Mouse (Mus musculus) myocyte (in vitro differentiated cells): ENCODE measurements around the gene Romo1. TPM values are rescaled to one million over a fixed set of nuclear protein-coding genes. Genes with fewer than 3 reads are reported as not detected.
A peak's percentile ranks its signal among the peaks of the same experiment; 100 is the strongest.
"Not testable (repeated sequence)": the region's sequence is repeated elsewhere in the genome, so short reads cannot be mapped to it uniquely, and the experiment has no call there.

Source experiments
- H3K27me3 ChIP-seq: one replicate; pipeline ENCODE4 v1.6.1; 2011; ENCODE audit not compliant: control insufficient read depth, insufficient read depth, insufficient read length
- H3K36me3 ChIP-seq: one replicate; pipeline ENCODE4 v1.6.1; 2011; ENCODE audit not compliant: control insufficient read depth, insufficient read depth
- H3K4me2 ChIP-seq: one replicate; pipeline ENCODE4 v1.6.1; 2011; ENCODE audit warnings: low read depth, control low read depth
- H3K4me3 ChIP-seq: one replicate; pipeline ENCODE4 v1.5.1; 2011; ENCODE audit warnings: mild to moderate bottlenecking, control low read depth, moderate library complexity
- H3K79me2 ChIP-seq: one replicate; pipeline ENCODE4 v1.6.1; 2011; ENCODE audit not compliant: control insufficient read depth, insufficient read depth
- H3ac ChIP-seq: one replicate; pipeline ENCODE4 v1.6.1; 2011; ENCODE audit not compliant: control insufficient read depth, insufficient read length
- CEBPB ChIP-seq: IDR thresholded peaks from 2 replicates; pipeline ENCODE4 v1.6.1; 2011; ENCODE audit warnings: mild to moderate bottlenecking, moderate library complexity; ENCODE audit not compliant: poor library complexity, insufficient read depth, severe bottlenecking
- E2F4 ChIP-seq: IDR thresholded peaks from one replicate; pipeline ENCODE4 v1.6.1; 2011; ENCODE audit warnings: mild to moderate bottlenecking, control low read depth, moderate library complexity; ENCODE audit not compliant: insufficient read depth
- MAX ChIP-seq: IDR thresholded peaks from one replicate; pipeline ENCODE4 v1.6.1; 2011; ENCODE audit warnings: low read depth, mild to moderate bottlenecking, control low read depth
- MYOD1 ChIP-seq, 3 experiments: IDR thresholded peaks; one replicate each; pipeline ENCODE4 v1.6.1; 2011; ENCODE audit warnings: control low read depth in 2 of 3, low read depth in 2 of 3, mild to moderate bottlenecking in 2 of 3, moderate library complexity in 1 of 3; ENCODE audit not compliant: insufficient read length in 2 of 3, control insufficient read depth in 1 of 3
- MYOG ChIP-seq, 3 experiments: IDR thresholded peaks; one replicate each; pipeline ENCODE4 v1.6.1; 2011; ENCODE audit warnings: control low read depth in 2 of 3, low read depth in 2 of 3, mild to moderate bottlenecking in 2 of 3; ENCODE audit not compliant: insufficient read length in 2 of 3, control insufficient read depth in 1 of 3, insufficient read depth in 1 of 3
- POLR2A ChIP-seq: IDR thresholded peaks from one replicate; pipeline ENCODE4 v1.6.1; 2011; ENCODE audit warnings: low read depth, mild to moderate bottlenecking, control low read depth, moderate library complexity; ENCODE audit not compliant: insufficient read length
- POLR2AphosphoS2 ChIP-seq: IDR thresholded peaks from one replicate; pipeline ENCODE4 v1.6.1; 2011; ENCODE audit warnings: low read depth, control low read depth; ENCODE audit not compliant: insufficient read length
- REST ChIP-seq: IDR thresholded peaks from one replicate; pipeline ENCODE4 v1.6.1; 2011; ENCODE audit warnings: mild to moderate bottlenecking, control low read depth, moderate library complexity; ENCODE audit not compliant: insufficient read depth, insufficient read length
- SRF ChIP-seq: IDR thresholded peaks from one replicate; pipeline ENCODE4 v1.6.1; 2011; ENCODE audit warnings: low read depth; ENCODE audit not compliant: control insufficient read depth, insufficient read length
- TCF12 ChIP-seq: IDR thresholded peaks from one replicate; pipeline ENCODE4 v1.6.1; 2011; ENCODE audit warnings: mild to moderate bottlenecking, control low read depth; ENCODE audit not compliant: poor library complexity, insufficient read depth, severe bottlenecking
- TCF3 ChIP-seq: IDR thresholded peaks from one replicate; pipeline ENCODE4 v1.6.1; 2011; ENCODE audit warnings: low read depth, control low read depth; ENCODE audit not compliant: insufficient read length
- USF1 ChIP-seq: IDR thresholded peaks from one replicate; pipeline ENCODE4 v1.6.1; 2011; ENCODE audit warnings: low read depth, mild to moderate bottlenecking, control low read depth, moderate library complexity
- polyA plus RNA-seq: library from polyadenylated mRNA; unstranded; fragments of >200 nt; fragmentation: generic; extraction: Trizol; gene quantifications from one replicate; pipeline ENCODE4 v1.2.1, GENCODE M21; 2012; ENCODE audit warnings: missing spikeins

Romo1 gene
- polyA plus RNA-seq, result 417 TPM

GRCm38 (mm10) chr2:156143953-156144724, at the start of gene Romo1, which contains the start of gene Nfs1:
TSS of gene Romo1 (plus strand) at chr2:156144039.
TSS of gene Nfs1 (minus strand) at chr2:156144186.
- peaks cover 43% of the 10 kb centered on the region for H3K36me3 ChIP-seq
- H3K4me3 ChIP-seq, result peak within 1 kb of the TSS; percentile 76
- H3K79me2 ChIP-seq, result peaks cover 16% of the 10 kb centered on the region
- no peak for TF ChIP-seq TCF12
- TF ChIP-seq MYOD1 (IDR thresholded peaks at IDR 0.05; ENCODE audit: control insufficient read depth in 1 of 3, insufficient read length in 2 of 3, low read depth in 2 of 3), result peak in 2 of 3 experiments; percentile 10 to 27
- TF ChIP-seq REST, result no peak
- no peak for TF ChIP-seq CEBPB
- peak; percentile 94 for TF ChIP-seq POLR2A
- TF ChIP-seq USF1, result no peak
- peak; percentile 96 for TF ChIP-seq POLR2AphosphoS2
- TF ChIP-seq E2F4, result no peak
- TF ChIP-seq SRF, result peak; percentile 61
- no peak for TF ChIP-seq TCF3
- TF ChIP-seq MYOG (IDR thresholded peaks at IDR 0.05; ENCODE audit: control insufficient read depth in 1 of 3, insufficient read depth in 1 of 3, insufficient read length in 2 of 3, low read depth in 2 of 3), result peak in 2 of 3 experiments; percentile 27 to 60
- H3ac ChIP-seq, result peak within 1 kb of the TSS; percentile 57
- no peaks in the 10 kb centered on the region for H3K27me3 ChIP-seq
- H3K4me2 ChIP-seq, result peak within 1 kb of the TSS; percentile 74

GRCm38 (mm10) chr2:156110627-156111357, 33.0 kb upstream of the Romo1 start:
- Histone ChIP-seq H3K4me3 (peak overlapping the region; percentile 92), H3ac (peak overlapping the region; percentile 42), H3K36me3 (no peaks in the 10 kb centered on the region), H3K27me3 (no peaks in the 10 kb centered on the region), H3K79me2 (peaks cover 58% of the 10 kb centered on the region), H3K4me2 (peak overlapping the region; percentile 70)
- TF ChIP-seq REST (no peak), CEBPB (0 out of 2 replicates have a peak, but pooled peaks have one; percentile 1)

GRCm38 (mm10) chr2:156111358-156112079, 32.3 kb upstream of the Romo1 start, which contains the start of the genes Cpne1 and Rbm12:
TSS of gene Cpne1 (minus strand) at chr2:156111965.
TSS of gene Rbm12 (minus strand) at chr2:156111978.
- TF ChIP-seq POLR2AphosphoS2 (peak; percentile 91), POLR2A (peak; percentile 88), SRF (no peak)
- Histone ChIP-seq H3ac (peak within 1 kb of the TSS; percentile 42), H3K4me3 (peak within 1 kb of the TSS; percentile 92), H3K79me2 (peaks cover 50% of the 10 kb centered on the region), H3K27me3 (no peaks in the 10 kb centered on the region), H3K4me2 (peak within 1 kb of the TSS; percentile 76), H3K36me3 (no peaks in the 10 kb centered on the region)

- Histone ChIP-seq H3K4me3 (peak overlapping the region; percentile 92), H3K4me2 (peak overlapping the region; percentile 76), H3K79me2 (peaks cover 45% of the 10 kb centered on the region), H3ac (peak overlapping the region; percentile 42)
- H3K36me3 ChIP-seq, H3K27me3 ChIP-seq: not testable (repeated sequence)
These were observed 31.8 kb upstream of the Romo1 start for GRCm38 (mm10) chr2:156112080-156112423.

- Histone ChIP-seq H3K4me3 (no peak overlapping the region), H3K27me3 (no peaks in the 10 kb centered on the region), H3ac (no peak overlapping the region), H3K4me2 (no peak overlapping the region), H3K79me2 (no peaks in the 10 kb centered on the region), H3K36me3 (peaks cover 11% of the 10 kb centered on the region)
- TF ChIP-seq MYOD1 (IDR thresholded peaks at IDR 0.05; ENCODE audit: control insufficient read depth in 1 of 3, insufficient read length in 2 of 3, low read depth in 2 of 3), result no peak
- no peak for TF ChIP-seq USF1
- TF ChIP-seq REST, result no peak
- TF ChIP-seq POLR2A, result no peak
- no peak for TF ChIP-seq E2F4
- no peak for TF ChIP-seq TCF12
- TF ChIP-seq MAX, result no peak
- TF ChIP-seq CEBPB, result no peak
- no peak for TF ChIP-seq TCF3
- no peak for TF ChIP-seq POLR2AphosphoS2
These were observed 24.3 kb upstream of the Romo1 start for GRCm38 (mm10) chr2:156119566-156119965.
